Mouse (Mus musculus) MEL (cell line): ENCODE measurements around the gene Nsun2. TPM values are rescaled to one million over a fixed set of nuclear protein-coding genes. Genes with fewer than 3 reads are reported as not detected.

Source experiments
- DNase-seq: peaks from one replicate; pipeline ENCODE4 v3.0.0; 2011; ENCODE audit warnings: low read depth, low spot score
- H3K27ac ChIP-seq: 2 replicates; pipeline ENCODE4 v1.5.1; 2012; ENCODE audit warnings: low read depth, mild to moderate bottlenecking, control low read depth, low read length, moderate library complexity; ENCODE audit not compliant: control insufficient read depth
- H3K27me3 ChIP-seq, 2 experiments: fragments of 150-350 bp in 1 of 2; sonication (generic) in 1 of 2; 2 replicates each; pipeline ENCODE4 v1.6.1; 2012; ENCODE audit warnings: low read length in 2 of 2, mild to moderate bottlenecking in 2 of 2, improper control_type of control experiment in 1 of 2, moderate library complexity in 1 of 2; ENCODE audit not compliant: insufficient read depth in 2 of 2, control insufficient read depth in 1 of 2
- H3K36me3 ChIP-seq, 2 experiments: 2 replicates each; pipeline ENCODE4 v1.6.1; 2012 to 2014; ENCODE audit warnings: low read length in 2 of 2, improper control_type of control experiment in 1 of 2, inconsistent platforms in 1 of 2, mild to moderate bottlenecking in 1 of 2; ENCODE audit not compliant: insufficient read depth in 2 of 2, control insufficient read depth in 1 of 2
- H3K4me1 ChIP-seq, 2 experiments: fragments of 150-350 bp in 1 of 2; sonication (generic) in 1 of 2; 2 replicates each; pipeline ENCODE4 v1.6.1; 2012; ENCODE audit warnings: low read length in 2 of 2, improper control_type of control experiment in 1 of 2, mild to moderate bottlenecking in 1 of 2; ENCODE audit not compliant: insufficient read depth in 2 of 2, control insufficient read depth in 1 of 2
- H3K4me3 ChIP-seq, 2 experiments: fragments of 150-350 bp in 1 of 2; sonication (generic) in 1 of 2; 2 replicates each; pipeline ENCODE4 v1.5.1; 2012; ENCODE audit warnings: low read depth in 2 of 2, low read length in 2 of 2, mild to moderate bottlenecking in 2 of 2, moderate library complexity in 2 of 2, control low read depth in 1 of 2, improper control_type of control experiment in 1 of 2; ENCODE audit not compliant: control insufficient read depth in 1 of 2, insufficient read depth in 1 of 2
- H3K79me2 ChIP-seq: 2 replicates; pipeline ENCODE4 v1.6.1; 2012; ENCODE audit warnings: mild to moderate bottlenecking, low read length, moderate library complexity; ENCODE audit not compliant: control insufficient read depth, poor library complexity, insufficient read depth
- H3K9ac ChIP-seq: 2 replicates; pipeline ENCODE4 v1.6.1; 2012; ENCODE audit warnings: low read depth, mild to moderate bottlenecking, control low read depth, low read length, moderate library complexity; ENCODE audit not compliant: control insufficient read depth, poor library complexity, severe bottlenecking
- H3K9me3 ChIP-seq: fragments of 150-350 bp; sonication (generic); replicated peaks from 2 replicates; pipeline ENCODE4 v1.6.1; 2012; ENCODE audit warnings: mild to moderate bottlenecking, low read length, improper control_type of control experiment, moderate library complexity; ENCODE audit not compliant: insufficient read depth
- BHLHE40 ChIP-seq: IDR thresholded peaks from 2 replicates; pipeline ENCODE4 v1.6.1; 2012; ENCODE audit warnings: low read depth, mild to moderate bottlenecking, inconsistent platforms, low read length, improper control_type of control experiment, borderline replicate concordance
- CHD1 ChIP-seq: IDR thresholded peaks from 2 replicates; pipeline ENCODE4 v1.6.1; 2012; ENCODE audit warnings: low read depth, mild to moderate bottlenecking, inconsistent platforms, low read length, improper control_type of control experiment
- CHD2 ChIP-seq: IDR thresholded peaks from 2 replicates; pipeline ENCODE4 v1.6.1; 2011; ENCODE audit warnings: low read length, improper control_type of control experiment
- EP300 ChIP-seq, 2 experiments: IDR thresholded peaks; 2 replicates each; pipeline ENCODE4 v1.6.1; 2011; ENCODE audit warnings: improper control_type of control experiment in 2 of 2, low read length in 2 of 2, low read depth in 1 of 2, mild to moderate bottlenecking in 1 of 2
- ETS1 ChIP-seq: IDR thresholded peaks from 2 replicates; pipeline ENCODE4 v1.6.1; 2012; ENCODE audit warnings: low read depth, mild to moderate bottlenecking, inconsistent platforms, low read length, improper control_type of control experiment, moderate library complexity
- GATA1 ChIP-seq: IDR thresholded peaks from 2 replicates; pipeline ENCODE4 v1.6.1; 2011; ENCODE audit warnings: low read depth, low read length, improper control_type of control experiment
- MAZ ChIP-seq: IDR thresholded peaks from 2 replicates; pipeline ENCODE4 v1.6.1; 2012; ENCODE audit warnings: low read depth, mild to moderate bottlenecking, inconsistent platforms, low read length, improper control_type of control experiment
- MXI1 ChIP-seq: IDR thresholded peaks from 2 replicates; pipeline ENCODE4 v1.6.1; 2011; ENCODE audit warnings: mild to moderate bottlenecking, low read depth, low read length, improper control_type of control experiment
- NRF1 ChIP-seq: IDR thresholded peaks from 2 replicates; pipeline ENCODE4 v1.6.1; 2014; ENCODE audit warnings: low read depth, mild to moderate bottlenecking, inconsistent platforms, low read length, improper control_type of control experiment, moderate library complexity; ENCODE audit not compliant: poor library complexity, insufficient read depth, severe bottlenecking
- POLR2AphosphoS5 ChIP-seq: IDR thresholded peaks from 2 replicates; pipeline ENCODE4 v1.6.1; 2012; ENCODE audit warnings: low read depth, borderline replicate concordance, mild to moderate bottlenecking, inconsistent platforms, low read length, moderate library complexity, mixed read lengths
- RCOR1 ChIP-seq: IDR thresholded peaks from 2 replicates; pipeline ENCODE4 v1.6.1; 2012; ENCODE audit warnings: low read depth, mild to moderate bottlenecking, inconsistent platforms, low read length, improper control_type of control experiment
- SIN3A ChIP-seq: IDR thresholded peaks from 2 replicates; pipeline ENCODE4 v1.6.1; 2012; ENCODE audit warnings: low read length, improper control_type of control experiment, inconsistent platforms
- TCF12 ChIP-seq: IDR thresholded peaks from 2 replicates; pipeline ENCODE4 v1.6.1; 2014; ENCODE audit warnings: low read depth, mild to moderate bottlenecking, inconsistent platforms, low read length, improper control_type of control experiment, moderate library complexity
- USF1 ChIP-seq: IDR thresholded peaks from 2 replicates; pipeline ENCODE4 v1.6.1; 2014; ENCODE audit warnings: low read depth, mild to moderate bottlenecking, inconsistent platforms, low read length, improper control_type of control experiment, moderate library complexity
- ZKSCAN1 ChIP-seq: IDR thresholded peaks from 2 replicates; pipeline ENCODE4 v1.6.1; 2012; ENCODE audit warnings: low read depth, mild to moderate bottlenecking, inconsistent platforms, low read length, improper control_type of control experiment, moderate library complexity
- polyA plus RNA-seq, 2 experiments: library from polyadenylated mRNA; stranded (reverse) in 1 of 2; unstranded in 1 of 2; fragments of >175 nt in 1 of 2; fragments of >200 nt in 1 of 2; gene quantifications; 2 replicates each; pipeline versions ENCODE4 v1.2.1 to v1.2.4; 2012; ENCODE audit warnings: low replicate concordance in 2 of 2, low read depth in 1 of 2; ENCODE audit not compliant: insufficient read length in 2 of 2, insufficient read depth in 1 of 2, missing spikeins in 1 of 2
- total RNA-seq: library from RNA; depleted of rRNA; stranded (reverse); fragments of 300-350 nt; gene quantifications from 2 replicates; pipeline ENCODE4 v1.2.3, GENCODE M21; 2012

The Nsun2 gene
- total and polyA plus RNA-seq, 3 experiments: 277 to 303 (median 302) TPM

DNA sequence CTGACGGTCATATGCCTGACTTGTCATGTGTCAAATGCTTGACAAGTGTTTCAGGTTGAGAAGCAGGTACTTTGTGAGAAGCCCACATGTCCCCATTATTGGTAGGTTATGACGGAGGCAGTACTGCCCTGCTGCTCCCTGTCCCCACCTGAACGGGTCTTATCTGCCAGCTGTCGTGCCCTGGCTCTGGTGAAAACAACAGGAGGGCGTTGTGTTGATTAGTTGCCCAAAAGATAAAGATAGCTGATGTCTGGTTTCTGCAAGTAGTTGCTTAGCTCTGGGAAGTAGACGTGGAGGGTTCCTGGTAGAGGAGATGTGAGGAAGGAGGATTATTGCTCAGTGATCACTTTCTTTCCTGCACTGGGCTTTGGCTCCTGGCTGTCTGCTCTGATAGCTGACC, 83.2 kb downstream of the Nsun2 start:
- Histone ChIP-seq H3K36me3 (peaks cover 39 to 49% of the 10 kb centered on the region in 2 experiments), H3K9ac (no peak overlapping the region)
- TF ChIP-seq RCOR1 (no peak), TCF12 (peak; percentile 40; the same call in 1 of the 2 replicates), SIN3A (peak; percentile 54), MAZ (no peak), CHD2 (no peak), GATA1 (peak; percentile 48; the same call in 1 of the 2 replicates), CHD1 (no peak), ETS1 (peak; percentile 69; the same call in 1 of the 2 replicates), EP300 (IDR thresholded peaks at IDR 0.05; ENCODE audit: low read depth in 1 of 2, low read length in 2 of 2) (0 out of 4 replicates have a peak, but pooled peaks of 1 of the 2 experiments have one; percentile 14), USF1 (no peak), BHLHE40 (no peak), POLR2AphosphoS5 (no peak)
- TF ChIP-seq, all 39 proteins: peak for 5
- DNase-seq: no peak
- Histone ChIP-seq H3K4me1 (peaks cover 6 to 20% of the 10 kb centered on the region in 2 experiments), H3K4me3 (no peak overlapping the region), H3K27ac (no peak overlapping the region), H3K27me3 (no peaks in the 10 kb centered on the region), H3K79me2 (peaks cover 44% of the 10 kb centered on the region), H3K9me3 (no peaks in the 10 kb centered on the region)

DNA sequence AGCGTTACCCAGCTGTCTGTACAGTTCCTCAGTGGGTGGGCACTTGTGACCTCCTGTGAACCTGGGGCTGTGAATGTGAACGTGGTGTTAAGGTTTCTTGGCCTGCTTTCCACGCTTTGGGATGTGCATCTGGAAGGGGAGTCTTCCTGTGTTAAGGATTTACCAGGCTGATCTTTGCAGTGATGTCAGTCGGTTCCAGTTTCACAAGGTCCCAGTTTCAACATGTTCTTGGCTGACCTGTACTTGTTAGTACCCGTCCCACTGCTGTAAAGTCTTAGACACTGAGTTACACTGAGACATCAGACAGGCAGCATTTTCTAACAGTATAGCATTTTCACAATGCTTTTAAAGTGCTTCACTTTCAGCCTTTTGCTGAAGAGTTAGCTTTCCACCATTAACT, 90.3 kb downstream of the Nsun2 start:
- no peaks in the 10 kb centered on the region for H3K27me3 ChIP-seq
- no peak overlapping the region for H3K4me3 ChIP-seq
- H3K9me3 ChIP-seq: no peaks in the 10 kb centered on the region
- H3K27ac ChIP-seq: no peak overlapping the region
- peaks cover 2% of the 10 kb centered on the region; the same call in 1 of the 2 replicates for H3K79me2 ChIP-seq
- TF ChIP-seq MXI1 (no peak), USF1 (no peak)
- TF ChIP-seq, all 39 proteins: peak for 0
- Histone ChIP-seq H3K4me1 (peaks cover 0 to 3% of the 10 kb centered on the region in 2 experiments; a peak in 1 of 4 replicates), H3K9ac (no peak overlapping the region), H3K36me3 (peaks cover 5 to 58% of the 10 kb centered on the region in 2 experiments; a peak in 3 of 4 replicates)
- no peak for DNase-seq

DNA sequence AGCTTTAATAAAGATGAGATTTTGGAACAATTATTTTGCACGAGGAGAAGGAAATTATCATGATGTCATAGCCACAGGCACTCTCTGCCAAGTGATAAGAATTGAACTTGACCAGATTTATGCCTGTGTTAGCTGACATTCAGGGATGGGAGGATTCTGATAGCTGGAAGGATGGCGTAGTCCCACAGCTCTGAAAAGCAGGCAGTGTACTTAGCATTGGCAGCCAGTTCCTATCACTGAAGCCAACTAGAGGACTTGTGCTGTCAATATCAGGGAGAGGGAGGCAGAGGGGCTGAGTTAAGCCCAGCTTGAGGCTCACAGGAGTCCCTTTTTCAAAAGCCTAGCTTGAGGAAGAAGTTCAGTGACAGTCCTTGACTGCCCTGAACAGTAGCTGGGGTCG, 91.0 kb downstream of the Nsun2 start:
- no peak for TF ChIP-seq TCF12
- TF ChIP-seq NRF1: no peak
- TF ChIP-seq RCOR1: peak; percentile 25; the same call in 1 of the 2 replicates
- no peak for TF ChIP-seq ZKSCAN1
- peaks cover 5 to 61% of the 10 kb centered on the region in 2 experiments; a peak in 3 of 4 replicates for H3K36me3 ChIP-seq

More for the DNA sequence above, 91.0 kb downstream of the Nsun2 start:
- Histone ChIP-seq H3K4me3 (no peak overlapping the region), H3K9me3 (no peaks in the 10 kb centered on the region), H3K27me3 (no peaks in the 10 kb centered on the region), H3K9ac (no peak overlapping the region), H3K79me2 (peaks cover 2% of the 10 kb centered on the region; the same call in 1 of the 2 replicates), H3K27ac (no peak overlapping the region), H3K4me1 (peaks cover 0 to 5% of the 10 kb centered on the region in 2 experiments; a peak in 1 of 4 replicates)
- DNase-seq: no peak
